Mouse (Mus musculus): ENCODE measurements around the gene Adprhl2. TPM values are rescaled to one million over a fixed set of nuclear protein-coding genes. Genes with fewer than 3 reads are reported as not detected.

Gene Adprhl2
- polyA plus RNA-seq, 1 experiment: 16.7 TPM

DNA sequence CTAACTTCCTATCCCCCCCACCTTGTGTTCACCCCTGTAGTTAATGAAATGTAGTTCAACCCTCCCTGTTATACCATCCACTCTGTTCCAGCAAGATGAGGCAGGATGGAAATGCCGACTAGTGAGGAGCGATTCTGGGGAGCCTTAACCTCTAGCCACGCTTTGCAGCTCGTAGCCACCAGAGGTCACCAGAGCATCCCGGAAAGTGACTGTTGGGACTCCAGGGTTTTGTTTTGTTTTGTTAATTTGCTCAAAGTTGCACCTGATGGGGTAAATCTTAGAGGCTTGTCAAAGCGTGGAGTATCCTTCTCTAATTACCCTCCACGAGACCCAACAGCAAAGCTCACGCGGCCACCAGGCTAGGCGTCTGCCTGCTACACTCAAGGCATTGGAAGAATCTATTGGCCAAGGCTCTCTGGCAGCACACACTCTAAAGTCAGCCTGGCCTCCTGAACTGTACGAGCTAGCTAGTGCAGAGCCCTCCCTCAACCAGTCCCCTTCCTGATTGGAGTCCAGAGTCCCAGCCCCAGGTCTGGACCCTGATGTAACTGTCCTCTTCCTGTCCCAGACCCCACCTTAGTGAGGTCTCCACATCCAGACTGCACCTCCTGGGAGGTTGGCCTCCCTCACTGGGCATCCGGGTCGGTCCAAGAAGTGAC, 43.5 kb downstream of the Adprhl2 start:
- Histone ChIP-seq H3K27ac (ENCODE audit: insufficient read depth, low read length) (no peak overlapping the region), H3K4me1 (ENCODE audit: control insufficient read depth, insufficient read depth, low read length) (no peaks in the 10 kb centered on the region), H3K4me3 (ENCODE audit: insufficient read depth, low read length) (no peak overlapping the region)
- peak; percentile 76; the same call in 1 of the 2 replicates for TF ChIP-seq CTCF (IDR thresholded peaks at IDR 0.05; ENCODE audit: borderline replicate concordance, insufficient read depth, low read length)
- TF ChIP-seq POLR2A (IDR thresholded peaks at IDR 0.05; ENCODE audit: low read depth, low read length): no peak

DNA sequence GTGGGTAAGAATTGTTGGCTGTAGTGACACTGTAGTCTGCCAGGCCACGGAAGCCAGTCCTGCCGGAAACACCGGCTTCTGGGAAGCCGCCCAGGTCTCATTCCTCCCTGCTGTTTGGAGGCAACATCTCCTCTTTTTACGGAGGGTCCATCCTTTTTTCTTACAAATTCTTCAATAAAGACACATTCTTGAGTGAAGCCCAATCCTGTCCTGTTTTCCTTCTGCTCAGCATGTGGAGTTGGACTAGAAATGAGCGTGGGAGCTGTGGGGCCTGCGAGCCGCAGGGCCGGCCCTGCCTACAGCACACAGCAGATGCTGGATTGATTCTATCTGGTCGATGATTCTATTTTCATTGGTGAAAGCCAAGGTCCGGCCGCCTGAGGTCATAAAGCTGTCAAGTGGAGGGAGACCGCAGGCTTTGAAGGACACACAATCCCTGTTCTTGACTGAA, 45.8 kb downstream of the Adprhl2 start:
- Histone ChIP-seq H3K4me1 (ENCODE audit: control insufficient read depth, insufficient read depth, low read length) (no peaks in the 10 kb centered on the region), H3K4me3 (ENCODE audit: insufficient read depth, low read length) (no peak overlapping the region), H3K27ac (ENCODE audit: insufficient read depth, low read length) (peak overlapping the region; percentile 17; the same call in 1 of the 2 replicates)
- TF ChIP-seq CTCF (IDR thresholded peaks at IDR 0.05; ENCODE audit: borderline replicate concordance, insufficient read depth, low read length): no peak

DNA sequence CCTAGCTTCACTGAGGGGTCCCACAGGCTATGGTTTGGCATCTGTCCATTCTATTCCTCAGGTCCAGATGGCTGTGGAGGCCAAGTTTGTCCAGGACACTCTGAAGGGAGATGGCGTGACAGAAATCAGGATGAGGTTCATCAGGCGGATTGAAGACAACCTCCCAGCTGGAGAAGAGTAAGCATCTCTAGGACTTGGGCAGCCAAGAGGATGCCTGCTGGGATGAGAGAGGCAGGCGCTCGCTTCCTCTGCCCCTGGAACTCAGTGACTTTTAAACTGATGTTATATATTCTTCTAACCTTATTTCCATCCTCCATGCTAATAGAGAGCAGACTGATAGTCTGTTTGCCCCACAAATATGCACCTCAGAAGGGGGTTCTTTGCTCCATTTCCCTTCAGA, 46.4 kb downstream of the Adprhl2 start:
- no peaks in the 10 kb centered on the region for H3K4me1 ChIP-seq (ENCODE audit: control insufficient read depth, insufficient read depth, low read length)
- no peak overlapping the region for H3K4me3 ChIP-seq (ENCODE audit: insufficient read depth, low read length)
- TF ChIP-seq POLR2A (IDR thresholded peaks at IDR 0.05; ENCODE audit: low read depth, low read length): no peak
- no peak for TF ChIP-seq CTCF (IDR thresholded peaks at IDR 0.05; ENCODE audit: borderline replicate concordance, insufficient read depth, low read length)
- no peak overlapping the region; the same call in 1 of the 2 replicates for H3K27ac ChIP-seq (ENCODE audit: insufficient read depth, low read length)

DNA sequence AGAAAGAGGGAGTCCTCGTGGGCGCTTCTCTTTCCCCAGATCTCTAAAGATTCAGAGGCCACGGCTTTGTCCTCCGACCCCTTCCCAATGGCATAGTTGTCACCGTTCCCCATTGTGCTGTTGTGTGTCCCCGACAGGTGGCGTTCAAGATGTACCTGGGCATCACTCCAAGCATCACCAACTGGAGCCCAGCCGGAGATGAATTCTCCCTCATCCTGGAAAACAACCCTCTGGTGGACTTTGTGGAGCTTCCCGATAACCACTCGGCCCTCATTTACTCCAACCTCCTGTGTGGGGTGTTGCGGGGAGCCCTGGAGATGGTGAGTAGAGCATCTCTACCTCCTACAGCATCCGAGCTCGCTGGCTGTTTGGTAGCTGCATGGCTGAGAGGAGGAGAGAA, 47.8 kb downstream of the Adprhl2 start:
- Histone ChIP-seq H3K4me3 (ENCODE audit: insufficient read depth, low read length) (no peak overlapping the region), H3K4me1 (ENCODE audit: control insufficient read depth, insufficient read depth, low read length) (no peaks in the 10 kb centered on the region), H3K27ac (ENCODE audit: insufficient read depth, low read length) (no peak overlapping the region)
- peak; percentile 11; the same call in 1 of the 2 replicates for TF ChIP-seq CTCF (IDR thresholded peaks at IDR 0.05; ENCODE audit: borderline replicate concordance, insufficient read depth, low read length)
- TF ChIP-seq POLR2A (IDR thresholded peaks at IDR 0.05; ENCODE audit: low read depth, low read length): no peak

DNA sequence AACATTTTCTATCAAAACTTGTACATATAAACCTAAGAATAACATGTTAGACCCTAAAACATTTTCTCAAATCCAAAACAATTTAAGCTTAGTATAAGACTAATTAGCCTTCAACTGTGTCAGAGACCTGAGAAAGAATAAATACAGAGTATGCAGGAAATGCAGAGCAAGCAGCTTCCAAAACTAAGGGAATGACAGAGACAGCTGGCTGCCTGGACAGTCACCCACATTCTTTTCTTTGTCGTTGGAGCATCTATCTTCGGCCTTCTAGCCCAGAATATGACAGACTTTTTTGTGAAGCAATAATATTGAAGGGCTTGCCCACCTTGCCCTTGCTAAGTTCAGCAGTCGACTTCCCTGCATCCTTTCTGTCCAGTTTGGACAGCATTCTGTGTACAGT, 52.2 kb downstream of the Adprhl2 start:
- Histone ChIP-seq H3K4me3 (ENCODE audit: insufficient read depth, low read length) (no peak overlapping the region), H3K4me1 (ENCODE audit: control insufficient read depth, insufficient read depth, low read length) (no peaks in the 10 kb centered on the region), H3K27ac (ENCODE audit: insufficient read depth, low read length) (no peak overlapping the region)
- TF ChIP-seq CTCF (IDR thresholded peaks at IDR 0.05; ENCODE audit: borderline replicate concordance, insufficient read depth, low read length) (no peak), POLR2A (IDR thresholded peaks at IDR 0.05; ENCODE audit: low read depth, low read length) (no peak)

Other genes starting within 250 kb of the Adprhl2 start
- gene Lsm10, start 225.1 kb downstream of the Adprhl2 start, polyA plus RNA-seq (2011; ENCODE audit: insufficient read length, low read depth, missing spikeins): 34.3 and 38.7 TPM in 2 replicates
- gene Stk40, start 217.7 kb downstream of the Adprhl2 start, polyA plus RNA-seq (2011; ENCODE audit: insufficient read length, low read depth, missing spikeins): 26.4 and 34.1 TPM in 2 replicates
- gene Eva1b, start 174.0 kb downstream of the Adprhl2 start, polyA plus RNA-seq (2011; ENCODE audit: insufficient read length, low read depth, missing spikeins): 41.0 and 53.7 TPM in 2 replicates
- 2.5 and 3.8 TPM in 2 replicates for gene Sh3d21, start 158.2 kb downstream of the Adprhl2 start, polyA plus RNA-seq (2011; ENCODE audit: insufficient read length, low read depth, missing spikeins)
- gene Thrap3, start 118.9 kb downstream of the Adprhl2 start, polyA plus RNA-seq (2011; ENCODE audit: insufficient read length, low read depth, missing spikeins): 311 and 382 TPM in 2 replicates
- gene Map7d1, start 65.4 kb downstream of the Adprhl2 start, polyA plus RNA-seq (2011; ENCODE audit: insufficient read length, low read depth, missing spikeins): 83.0 and 98.9 TPM in 2 replicates
- gene Trappc3, start 59.4 kb downstream of the Adprhl2 start, polyA plus RNA-seq (2011; ENCODE audit: insufficient read length, low read depth, missing spikeins): 96.6 and 102 TPM in 2 replicates
- gene Col8a2, start 34.9 kb downstream of the Adprhl2 start, polyA plus RNA-seq (2011; ENCODE audit: insufficient read length, low read depth, missing spikeins): 7.7 and 40.4 TPM in 2 replicates
- gene Tekt2, start 4.0 kb upstream of the Adprhl2 start, polyA plus RNA-seq (2011; ENCODE audit: insufficient read length, low read depth, missing spikeins): 3.1 and 3.9 TPM in 2 replicates
- gene Ago3, start 107.9 kb upstream of the Adprhl2 start, polyA plus RNA-seq (2011; ENCODE audit: insufficient read length, low read depth, missing spikeins): 18.0 and 22.7 TPM in 2 replicates
- gene Ago1, start 146.9 kb upstream of the Adprhl2 start, polyA plus RNA-seq (2011; ENCODE audit: insufficient read length, low read depth, missing spikeins): 26.6 and 27.0 TPM in 2 replicates
- 1.2 and 1.9 TPM in 2 replicates for gene Ago4, start 211.8 kb upstream of the Adprhl2 start, polyA plus RNA-seq (2011; ENCODE audit: insufficient read length, low read depth, missing spikeins)
- 23.3 and 29.2 TPM in 2 replicates for gene Clspn, start 235.2 kb upstream of the Adprhl2 start, polyA plus RNA-seq (2011; ENCODE audit: insufficient read length, low read depth, missing spikeins)